Mouse (Mus musculus) heart, embryonic 11.5 days (tissue): ENCODE data around the gene Zdhhc18. TPM values are rescaled to one million over a fixed set of nuclear protein-coding genes. Genes with fewer than 3 reads are reported as not detected.

Experiments
- ATAC-seq: fragments of 200-750 bp; cut with Nextera tagmentation; replicated peaks from 2 replicates; pipeline ENCODE4 v1.8.0; 2017; ENCODE audit warnings: moderate library complexity; ENCODE audit not compliant: insufficient number of reproducible peaks, low FRiP score, low TSS enrichment
- H3K27ac ChIP-seq: fragments of 300-500 bp; sonication (generic); 2 replicates; pipeline ENCODE4 v1.5.1; 2014; ENCODE audit warnings: mild to moderate bottlenecking, low read depth, low read length
- H3K27me3 ChIP-seq: fragments of 300-500 bp; sonication (generic); 2 replicates; pipeline ENCODE4 v1.6.1; 2014; ENCODE audit warnings: mild to moderate bottlenecking, low read length, mixed read lengths; ENCODE audit not compliant: control insufficient read depth, insufficient read depth
- H3K36me3 ChIP-seq: fragments of 300-500 bp; sonication (generic); 2 replicates; pipeline ENCODE4 v1.6.1; 2014; ENCODE audit warnings: mild to moderate bottlenecking, low read length, moderate library complexity, mixed read lengths; ENCODE audit not compliant: control insufficient read depth, insufficient read depth
- H3K4me1 ChIP-seq: fragments of 300-500 bp; sonication (generic); 2 replicates; pipeline ENCODE4 v1.6.1; 2014; ENCODE audit warnings: low read length; ENCODE audit not compliant: control insufficient read depth, insufficient read depth
- H3K4me2 ChIP-seq: fragments of 300-500 bp; sonication (generic); 2 replicates; pipeline ENCODE4 v1.6.1; 2014; ENCODE audit warnings: mild to moderate bottlenecking, moderate library complexity
- H3K4me3 ChIP-seq: fragments of 300-500 bp; sonication (generic); 2 replicates; pipeline ENCODE4 v1.5.1; 2014; ENCODE audit warnings: low read depth, low read length
- H3K9ac ChIP-seq: fragments of 300-500 bp; sonication (generic); 2 replicates; pipeline ENCODE4 v1.6.1; 2014; ENCODE audit warnings: mild to moderate bottlenecking, low read depth, low read length, moderate library complexity
- H3K9me3 ChIP-seq: fragments of 300-500 bp; sonication (generic); replicated peaks from 2 replicates; pipeline ENCODE4 v1.6.1; 2016; ENCODE audit warnings: low read length; ENCODE audit not compliant: control insufficient read depth
- WGBS: fragments of 180-500 bp; shearing (Covaris S2); extraction: QIAGEN DNeasy Blood & Tissue Kit; methylation state at CpG from one replicate; pipeline ENCODE4 v1.1.7; 2014; ENCODE audit not compliant: insufficient replicate concordance; 5-methylcytosine and 5-hydroxymethylcytosine counted together
- microRNA-seq: library from miRNA; unstranded; fragments of <30 nt; microRNA quantifications from one replicate; pipeline ENCODE4, GENCODE M21; 2016; ENCODE audit warnings: borderline number of aligned reads
- polyA plus RNA-seq: library from polyadenylated mRNA; unstranded; fragments of >200 nt; fragmentation: Nextera tagmentation; extraction: Ambion mirVana; gene quantifications from 2 replicates; pipeline ENCODE4 v1.2.1, GENCODE M21; 2014

Gene Zdhhc18
- polyA plus RNA-seq, 1 experiment from 2014 or later, result 1.5 TPM

DNA sequence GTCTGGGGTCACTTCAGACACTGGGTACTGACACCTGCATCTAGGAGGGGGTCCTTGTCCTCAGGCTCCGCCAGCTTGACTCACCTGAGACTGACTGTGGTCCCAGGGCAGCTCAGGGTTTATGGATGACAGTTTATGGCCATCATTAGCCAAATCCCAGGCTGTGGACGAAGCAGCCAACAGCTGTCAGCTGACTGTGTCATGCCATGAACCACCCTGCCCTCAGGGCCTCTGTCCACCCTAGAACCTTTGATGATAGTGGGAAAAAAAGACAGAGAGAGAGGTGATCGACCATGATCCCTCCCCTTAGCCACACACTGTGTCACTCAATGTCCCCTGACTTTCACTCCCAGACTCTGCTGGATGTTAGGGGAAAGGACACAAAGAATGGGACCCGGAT lies 88.3 kb downstream of the Zdhhc18 start:
- no peaks in the 10 kb centered on the region for H3K27me3 ChIP-seq
- H3K4me1 ChIP-seq, result no peaks in the 10 kb centered on the region
- H3K4me3 ChIP-seq, result no peak overlapping the region
- H3K4me2 ChIP-seq, result no peak overlapping the region
- no peaks in the 10 kb centered on the region for H3K9me3 ChIP-seq
- no peaks in the 10 kb centered on the region for H3K36me3 ChIP-seq
- no peak overlapping the region for H3K9ac ChIP-seq
- H3K27ac ChIP-seq, result no peak overlapping the region
- 71% methylated on average over 4 of the region's 4 CpGs for WGBS
- ATAC-seq, result no peak

DNA sequence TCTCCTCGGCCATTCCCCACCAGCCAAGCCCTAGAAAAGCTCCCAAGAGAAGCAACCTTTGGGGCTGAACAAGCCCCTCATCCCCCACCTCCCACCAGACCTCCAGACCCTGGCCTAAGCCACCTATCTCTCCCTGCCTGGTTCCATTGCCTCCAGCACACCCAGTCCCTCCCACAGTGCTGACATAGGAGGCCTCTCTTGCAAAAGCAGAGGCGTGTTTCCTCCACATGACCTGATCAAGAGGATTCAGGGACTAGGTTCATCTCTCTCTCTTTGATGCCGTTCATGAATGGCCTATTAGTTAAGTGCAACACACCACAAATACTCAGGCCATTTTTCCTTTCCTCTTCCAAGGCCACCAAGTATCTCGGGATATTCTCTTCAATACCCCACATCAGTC lies 90.1 kb downstream of the Zdhhc18 start:
- Histone ChIP-seq H3K27ac (no peak overlapping the region), H3K27me3 (peaks cover 3% of the 10 kb centered on the region; the same call in 1 of the 2 replicates), H3K9me3 (no peaks in the 10 kb centered on the region), H3K9ac (no peak overlapping the region), H3K36me3 (no peaks in the 10 kb centered on the region), H3K4me3 (no peak overlapping the region), H3K4me1 (no peaks in the 10 kb centered on the region), H3K4me2 (no peak overlapping the region)
- ATAC-seq, result no peak
- 69% methylated on average over 4 of the region's 4 CpGs for WGBS

DNA sequence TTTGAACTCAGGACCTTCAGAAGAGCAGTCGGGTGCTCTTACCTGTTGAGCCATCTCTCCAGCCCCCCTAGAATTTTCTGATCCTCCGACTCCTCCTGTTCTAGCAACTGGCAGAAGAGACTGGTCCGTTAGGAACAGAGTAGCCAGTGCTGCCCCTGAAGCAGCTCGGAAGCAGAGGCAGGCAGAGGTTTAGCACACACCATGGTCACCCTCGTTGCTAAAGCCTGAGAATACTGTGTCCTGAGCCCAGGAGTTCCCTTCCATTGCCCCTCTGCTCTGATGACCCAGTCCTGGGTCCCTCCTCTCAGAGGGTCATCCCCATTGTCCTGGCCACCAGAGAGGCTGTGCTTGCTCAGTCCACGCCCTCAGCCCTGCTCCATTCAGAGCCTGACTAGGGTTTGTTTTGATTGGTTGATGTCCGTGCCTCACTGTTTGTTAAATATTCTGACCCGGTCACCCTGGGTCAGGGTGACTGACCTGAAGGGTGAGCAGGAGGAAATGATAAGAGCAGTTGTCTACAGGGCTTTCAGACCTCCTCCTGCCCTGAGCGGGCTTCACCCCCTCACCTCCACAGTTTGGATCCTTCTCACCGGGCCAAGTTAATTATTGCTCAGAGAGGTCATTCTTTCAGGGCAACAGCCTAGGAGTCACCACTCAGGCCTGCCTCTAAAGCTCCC lies 92.8 kb downstream of the Zdhhc18 start:
- no peak for ATAC-seq
- H3K4me2 ChIP-seq, result no peak overlapping the region
- no peak overlapping the region for H3K4me3 ChIP-seq
- no peaks in the 10 kb centered on the region for H3K9me3 ChIP-seq
- peaks cover 3% of the 10 kb centered on the region; the same call in 1 of the 2 replicates for H3K27me3 ChIP-seq
- H3K36me3 ChIP-seq, result no peaks in the 10 kb centered on the region
- H3K27ac ChIP-seq, result no peak overlapping the region
- no peak overlapping the region for H3K9ac ChIP-seq
- peaks cover 8% of the 10 kb centered on the region for H3K4me1 ChIP-seq
- 40% methylated on average over 10 of the region's 10 CpGs for WGBS

Small RNA genes lying within 50 kb of the gene (microRNA-seq; reads per million reads assigned to microRNA genes)
- not detected for gene Gm23158

Other genes with a start within 250 kb of the Zdhhc18 start
- gene Tent5b, start 170.0 kb downstream of the Zdhhc18 start, polyA plus RNA-seq, result 0.47 and 0.83 TPM in 2 replicates
- gene Trnp1, start 151.6 kb downstream of the Zdhhc18 start, polyA plus RNA-seq, result 0.94 and 1.4 TPM in 2 replicates
- 0.77 and 0.80 TPM in 2 replicates for gene Kdf1, start 131.2 kb downstream of the Zdhhc18 start, polyA plus RNA-seq
- 221 TPM in 2 replicates for gene Nudc, start 104.2 kb downstream of the Zdhhc18 start, polyA plus RNA-seq
- 9.6 and 11.0 TPM in 2 replicates for gene Nr0b2, start 96.8 kb downstream of the Zdhhc18 start, polyA plus RNA-seq
- 5.0 and 6.0 TPM in 2 replicates for gene Gpatch3, start 75.4 kb downstream of the Zdhhc18 start, polyA plus RNA-seq
- gene Gpn2, start 65.8 kb downstream of the Zdhhc18 start, polyA plus RNA-seq, result 14.2 and 14.3 TPM in 2 replicates
- 1.7 and 3.0 TPM in 2 replicates for gene Sfn, start 48.0 kb downstream of the Zdhhc18 start, polyA plus RNA-seq
- 11.4 and 13.9 TPM in 2 replicates for gene Pigv, start 22.5 kb upstream of the Zdhhc18 start, polyA plus RNA-seq
- gene Arid1a, start 106.6 kb upstream of the Zdhhc18 start, polyA plus RNA-seq, result 26.7 and 34.2 TPM in 2 replicates
- gene Rps6ka1, start 237.6 kb upstream of the Zdhhc18 start, polyA plus RNA-seq, result 20.9 and 23.1 TPM in 2 replicates